In the genomic region with DNA sequence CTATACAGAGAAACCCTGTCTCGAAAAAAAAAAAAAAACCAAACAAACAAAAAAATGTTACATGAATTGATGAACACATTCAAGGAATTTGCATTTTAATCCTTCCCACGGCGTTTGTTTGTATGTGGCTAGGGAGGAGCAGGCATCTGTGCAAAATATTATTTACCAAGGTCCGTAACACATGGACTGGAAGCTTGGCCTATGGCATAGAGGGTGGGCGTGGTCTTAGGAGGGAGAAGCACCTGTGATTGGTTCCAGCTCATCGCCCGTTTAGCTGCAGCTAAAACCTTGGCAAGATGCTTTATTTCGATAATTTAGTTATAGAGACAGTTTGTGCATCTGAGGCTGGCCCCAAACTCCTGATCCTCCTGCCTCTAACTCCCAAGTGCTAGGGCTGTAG, we compare ENCODE assay signal across 26 mouse cellular contexts. TPM values are rescaled to one million over a fixed set of nuclear protein-coding genes. Genes with fewer than 3 reads are reported as not detected.
DNase-seq lines count a peak whose midpoint lies in the region; ATAC-seq and TF ChIP-seq lines count a peak whose summit lies in the region.
"Had no signal": no experiment of that assay in that cellular context is flagged by ENCODE, and none has a peak within 500 bp of the region (broad histone marks: within the 10 kb centered on the region; RNA-seq: fewer than 3 reads in every experiment).

No protein-coding gene starts in this region.

- no peaks in the 10 kb centered on the region for H3K27me3 ChIP-seq in heart, adult 2 months (ENCODE audit: control insufficient read depth, insufficient read depth, low read length)
- no peaks in the 10 kb centered on the region for H3K27me3 ChIP-seq in kidney, adult 2 months (replicated peaks; ENCODE audit: control insufficient read depth, insufficient read depth, low read length)
- no peaks in the 10 kb centered on the region; the same call in none of the 2 replicates for H3K27me3 ChIP-seq in kidney, embryonic 14.5 days (ENCODE audit: control insufficient read depth, insufficient read depth, low read length)
- no peaks in the 10 kb centered on the region for H3K27me3 ChIP-seq in MEL (ENCODE audit: control insufficient read depth in 1 of 2, insufficient read depth in 2 of 2, low read length in 2 of 2)
- H3K27me3 ChIP-seq: embryonic facial prominence, embryonic 13.5 days; embryonic facial prominence, embryonic 15.5 days; forebrain, embryonic 12.5 days had no signal

- no peak for TF ChIP-seq EP300 in heart, adult 2 months (IDR thresholded peaks at IDR 0.05; ENCODE audit: insufficient read depth, low read depth, low read length)
- no peak for TF ChIP-seq EP300 in MEL (IDR thresholded peaks at IDR 0.05; ENCODE audit: low read depth in 1 of 2, low read length in 2 of 2)

- ATAC-seq in kidney, embryonic 14.5 days (ENCODE audit: low FRiP score, low TSS enrichment): no peak
- ATAC-seq: forebrain, embryonic 14.5 days; forebrain, embryonic 16.5 days had no signal

- intact Hi-C loops in heart, adult 2 months (cut with DNase I): no loop called here

- 71% methylated on average over 8 of the region's 8 CpGs for WGBS in heart, adult 2 months
- WGBS in kidney, adult 2 months: 59% methylated on average over 8 of the region's 8 CpGs
- WGBS in kidney, embryonic 14.5 days: 75% methylated on average over 8 of the region's 8 CpGs

- no peaks in the 10 kb centered on the region for H3K4me1 ChIP-seq in heart, adult 2 months (ENCODE audit: control insufficient read depth, insufficient read depth, low read length)
- peaks cover 10% of the 10 kb centered on the region; the same call in 1 of the 2 replicates for H3K4me1 ChIP-seq in kidney, adult 2 months (ENCODE audit: control insufficient read depth, insufficient read depth, low read length)
- H3K4me1 ChIP-seq in kidney, embryonic 14.5 days (ENCODE audit: control insufficient read depth, insufficient read depth, low read length): peaks cover 9% of the 10 kb centered on the region; the same call in 1 of the 2 replicates
- H3K4me1 ChIP-seq in MEL (ENCODE audit: control insufficient read depth in 1 of 2, insufficient read depth in 2 of 2, low read length in 2 of 2): peaks cover 5 to 17% of the 10 kb centered on the region in 2 experiments

- no peak overlapping the region for H3K4me2 ChIP-seq in kidney, embryonic 14.5 days (replicated peaks; ENCODE audit: low read depth, low read length)
- H3K4me2 ChIP-seq: embryonic facial prominence, embryonic 13.5 days; embryonic facial prominence, embryonic 15.5 days; forebrain, embryonic 12.5 days had no signal

- no peaks in the 10 kb centered on the region for H3K36me3 ChIP-seq in heart, adult 2 months (ENCODE audit: control insufficient read depth, insufficient read depth, low read length)
- H3K36me3 ChIP-seq in kidney, adult 2 months (ENCODE audit: control insufficient read depth, insufficient read depth, low read length): no peaks in the 10 kb centered on the region
- no peaks in the 10 kb centered on the region for H3K36me3 ChIP-seq in kidney, embryonic 14.5 days (ENCODE audit: control insufficient read depth, insufficient read depth, low read length)
- peaks cover 0 to 12% of the 10 kb centered on the region in 2 experiments; a peak in 2 of 4 replicates for H3K36me3 ChIP-seq in MEL (ENCODE audit: control insufficient read depth in 1 of 2, insufficient read depth in 2 of 2, low read length in 2 of 2)
- H3K36me3 ChIP-seq: embryonic facial prominence, embryonic 13.5 days; embryonic facial prominence, embryonic 15.5 days; forebrain, embryonic 10.5 days; forebrain, embryonic 12.5 days; G1E had no signal

- TF ChIP-seq RAD21 in MEL (IDR thresholded peaks at IDR 0.05; ENCODE audit: low read depth, low read length): no peak

- no peak overlapping the region for H3K9ac ChIP-seq in heart, adult 2 months (ENCODE audit: low read depth, low read length)
- H3K9ac ChIP-seq in kidney, embryonic 14.5 days (ENCODE audit: low read depth, low read length): no peak overlapping the region
- H3K9ac ChIP-seq in MEL (ENCODE audit: control insufficient read depth, low read depth, low read length, poor library complexity, severe bottlenecking): no peak overlapping the region
- H3K9ac ChIP-seq: embryonic facial prominence, embryonic 13.5 days; embryonic facial prominence, embryonic 15.5 days; forebrain, embryonic 12.5 days had no signal

- TF ChIP-seq CTCF in heart, adult 2 months (IDR thresholded peaks at IDR 0.05): no peak
- no peak for TF ChIP-seq CTCF in kidney, adult 2 months (conservative IDR thresholded peaks at IDR 0.05; ENCODE audit: insufficient read depth, insufficient read length, low read depth, low read length)
- no peak for TF ChIP-seq CTCF in MEL (IDR thresholded peaks at IDR 0.05 in 2 of 3, conservative IDR thresholded peaks at IDR 0.05 in 1 of 3; ENCODE audit: control insufficient read depth in 1 of 3, insufficient read depth in 1 of 3, low read depth in 2 of 3, low read length in 3 of 3, poor library complexity in 1 of 3, severe bottlenecking in 1 of 3)

- no peaks in the 10 kb centered on the region for H3K9me3 ChIP-seq in kidney, embryonic 14.5 days (ENCODE audit: control insufficient read depth, low read length)
- no peaks in the 10 kb centered on the region for H3K9me3 ChIP-seq in MEL (replicated peaks; ENCODE audit: insufficient read depth, low read length)
- H3K9me3 ChIP-seq: embryonic facial prominence, embryonic 13.5 days; embryonic facial prominence, embryonic 15.5 days; forebrain, embryonic 10.5 days; forebrain, embryonic 12.5 days; G1E had no signal

- peak; percentile 79 for DNase-seq in heart, adult 11 months
- no peak for DNase-seq in heart, adult 2 months
- DNase-seq in kidney, adult 2 months: peak; percentile 27
- DNase-seq in A20 (ENCODE audit: low read depth, low spot score): peak; percentile 46
- DNase-seq in MEL (ENCODE audit: low read depth, low spot score): peak; percentile 89
- no peak for DNase-seq in adrenal gland, postnatal 36 days
- DNase-seq in embryo, embryonic 11 days: no peak
- DNase-seq: adrenal gland, adult 2 months; adrenal gland, postnatal 10 days; adrenal gland, postnatal 25 days; cerebellum, adult 11-12 months; cerebellum, adult 2 months; cerebellum, adult 9-10 months; cerebellum, postnatal 25 days had no signal

- H3K79me2 ChIP-seq in heart, adult 2 months (replicated peaks; ENCODE audit: control insufficient read depth, insufficient read depth, low read length): no peaks in the 10 kb centered on the region
- H3K79me2 ChIP-seq in MEL (ENCODE audit: control insufficient read depth, insufficient read depth, low read length, poor library complexity): no peaks in the 10 kb centered on the region; the same call in 1 of the 2 replicates

- no peak overlapping the region for H3K27ac ChIP-seq in heart, adult 2 months
- no peak overlapping the region for H3K27ac ChIP-seq in kidney, adult 2 months (ENCODE audit: insufficient read depth, low read depth, low read length)
- H3K27ac ChIP-seq in kidney, embryonic 14.5 days (ENCODE audit: low read depth, low read length): no peak overlapping the region
- H3K27ac ChIP-seq in MEL (ENCODE audit: control insufficient read depth, low read depth, low read length): no peak overlapping the region
- H3K27ac ChIP-seq: embryonic facial prominence, embryonic 13.5 days; embryonic facial prominence, embryonic 15.5 days; forebrain, embryonic 10.5 days; forebrain, embryonic 12.5 days had no signal

- no peak overlapping the region for H3K4me3 ChIP-seq in heart, adult 2 months
- H3K4me3 ChIP-seq in kidney, adult 2 months (ENCODE audit: insufficient read depth, low read depth, low read length): no peak overlapping the region
- H3K4me3 ChIP-seq in kidney, embryonic 14.5 days (ENCODE audit: low read length): no peak overlapping the region
- no peak overlapping the region for H3K4me3 ChIP-seq in MEL (ENCODE audit: control insufficient read depth in 1 of 2, insufficient read depth in 1 of 2, low read depth in 2 of 2, low read length in 2 of 2)
- H3K4me3 ChIP-seq: embryonic facial prominence, embryonic 13.5 days; embryonic facial prominence, embryonic 15.5 days; erythroblast, embryonic 14.5 days; forebrain, embryonic 10.5 days; forebrain, embryonic 12.5 days had no signal

- no peak for TF ChIP-seq POLR2A in heart, adult 2 months (IDR thresholded peaks at IDR 0.05; ENCODE audit: insufficient read depth, low read depth, low read length)
- no peak for TF ChIP-seq POLR2A in kidney, adult 2 months (IDR thresholded peaks at IDR 0.05; ENCODE audit: low read depth, low read length)
- TF ChIP-seq POLR2A in MEL (IDR thresholded peaks at IDR 0.05; ENCODE audit: control insufficient read depth in 1 of 2, insufficient read depth in 1 of 2, low read depth in 1 of 2, low read length in 2 of 2, poor library complexity in 1 of 2): no peak

TF ChIP-seq in MEL, 35 proteins besides CTCF, POLR2A, EP300 and RAD21 (continues in another document):
- TF ChIP-seq E2F4 (IDR thresholded peaks at IDR 0.05; ENCODE audit: borderline replicate concordance, low read depth, low read length) (no peak), MXI1 (IDR thresholded peaks at IDR 0.05; ENCODE audit: low read depth, low read length) (peak; percentile 77)

RNA-seq across cellular contexts. Expression of a gene that starts 2.3 kb away (rescaled TPM):
- total RNA-seq in heart, adult 2 months (2021): under 1 TPM in 1 of 2 experiments, not detected in 1; 0.09 TPM
- 1.4 and 1.8 TPM in 2 replicates for polyA plus RNA-seq in heart, adult 2 months (2012; rRNA removed)
- polyA plus RNA-seq in kidney, adult 2 months (2012; rRNA removed): 181 and 266 TPM in 2 replicates
- polyA plus RNA-seq in kidney, embryonic 14.5 days (2014; fragmentation: Nextera tagmentation; extraction: Ambion mirVana): 0.91 and 2.2 TPM in 2 replicates
- 0.58 and 0.65 TPM in 2 replicates for total RNA-seq in MEL (2012; rRNA removed)
- polyA plus RNA-seq in MEL (2012; ENCODE audit: insufficient read depth in 1 of 2, insufficient read length in 2 of 2, low read depth in 1 of 2, low replicate concordance in 2 of 2, missing spikeins in 1 of 2): 1 to 10 TPM in 1 of 2 experiments, not detected in 1; 4.9 TPM
- total RNA-seq in adrenal gland, postnatal 36 days (2021): 1 to 10 TPM; 3.7 to 8.5 TPM
- polyA plus RNA-seq: C2C12; erythroblast, embryonic 14.5 days; G1E had no signal

RNA-seq across cellular contexts. Expression of a gene that starts 27.3 kb away (rescaled TPM):
- not detected for total RNA-seq in heart, adult 2 months (2021)
- not detected in 2 replicates for polyA plus RNA-seq in heart, adult 2 months (2012; rRNA removed)
- polyA plus RNA-seq in kidney, adult 2 months (2012; rRNA removed): 0.64 and 1.3 TPM in 2 replicates
- not detected in 2 replicates for polyA plus RNA-seq in kidney, embryonic 14.5 days (2014; fragmentation: Nextera tagmentation; extraction: Ambion mirVana)
- not detected in 2 replicates for total RNA-seq in MEL (2012; rRNA removed)
- polyA plus RNA-seq in MEL (2012; ENCODE audit: insufficient read depth in 1 of 2, insufficient read length in 2 of 2, low read depth in 1 of 2, low replicate concordance in 2 of 2, missing spikeins in 1 of 2): under 1 TPM in 1 of 2 experiments, not detected in 1; 0.06 TPM
- not detected for total RNA-seq in adrenal gland, postnatal 36 days (2021)
- total RNA-seq: adrenal gland, adult 2 months; adrenal gland, postnatal 10 days; adrenal gland, postnatal 25 days had no signal
- polyA plus RNA-seq: adrenal gland, adult 2 months; C2C12; cerebellum, adult 2 months; cortical plate, adult 2 months; embryonic facial prominence, embryonic 11.5 days; embryonic facial prominence, embryonic 13.5 days; embryonic facial prominence, embryonic 15.5 days; erythroblast, embryonic 14.5 days; forebrain, embryonic 10.5 days; forebrain, embryonic 12.5 days; forebrain, embryonic 14.5 days; forebrain, embryonic 16.5 days; G1E had no signal

RNA-seq across cellular contexts. Expression of a gene that starts 34.3 kb away (rescaled TPM):
- 10 to 100 TPM; 34.2 to 42.4 TPM for total RNA-seq in heart, adult 2 months (2021)
- 21.8 and 29.2 TPM in 2 replicates for polyA plus RNA-seq in heart, adult 2 months (2012; rRNA removed)
- polyA plus RNA-seq in kidney, adult 2 months (2012; rRNA removed): 0.76 and 1.2 TPM in 2 replicates
- polyA plus RNA-seq in kidney, embryonic 14.5 days (2014; fragmentation: Nextera tagmentation; extraction: Ambion mirVana): 0.20 and 0.24 TPM in 2 replicates
- 0.19 and 0.20 TPM in 2 replicates for total RNA-seq in MEL (2012; rRNA removed)
- under 1 TPM in 1 of 2 experiments, not detected in 1; 0.88 TPM for polyA plus RNA-seq in MEL (2012; ENCODE audit: insufficient read depth in 1 of 2, insufficient read length in 2 of 2, low read depth in 1 of 2, low replicate concordance in 2 of 2, missing spikeins in 1 of 2)
- 1 to 10 TPM in 1 of 2 experiments, under 1 TPM in 1; 0.99 to 1.9 TPM for total RNA-seq in adrenal gland, postnatal 36 days (2021)

Comparison
In these comparisons a context has a peak if more than half of its experiments do, and no peak if none do; other contexts are left out.
1. DNase-seq: peak in heart, adult 11 months (single experiment), kidney, adult 2 months (single experiment), A20 (single experiment) and MEL (single experiment); none in heart, adult 2 months (0 of 2), adrenal gland, postnatal 36 days (0 of 2) and embryo, embryonic 11 days (single experiment).
2. RNA of a gene that starts 2.3 kb away (polyA plus RNA-seq): 181 to 266 TPM in kidney, adult 2 months; 4.9 TPM in MEL, 0.91 to 2.2 TPM in kidney, embryonic 14.5 days and 1.4 to 1.8 TPM in heart, adult 2 months; every median in the first group is over 10 times any median in the second.
3. RNA of a gene that starts 34.3 kb away (polyA plus RNA-seq): 21.8 to 29.2 TPM in heart, adult 2 months; 0.76 to 1.2 TPM in kidney, adult 2 months, 0.88 TPM in MEL and 0.20 to 0.24 TPM in kidney, embryonic 14.5 days; every median in the first group is over 10 times any median in the second.